Mouse (Mus musculus): ENCODE data around the gene Cacnb1.

Gene Cacnb1

DNA sequence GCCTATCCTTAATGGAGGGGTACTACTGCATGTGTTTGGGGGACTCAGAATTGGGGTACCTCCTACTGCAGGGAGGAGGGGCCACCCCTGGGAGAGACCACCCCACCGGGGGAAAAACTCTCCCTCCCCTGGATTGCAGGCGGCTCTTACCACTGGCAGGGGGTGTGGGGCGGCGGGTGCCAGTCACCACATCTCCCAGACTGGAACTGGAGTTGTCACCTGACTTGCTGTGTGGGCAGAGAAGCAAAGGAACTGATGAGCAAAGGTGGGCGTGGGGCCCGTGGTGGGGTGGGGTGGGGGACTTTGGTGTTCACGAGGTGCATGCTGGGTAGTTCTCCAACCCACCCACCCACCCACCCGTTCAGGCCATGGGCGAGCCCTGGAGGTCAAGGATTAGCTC is 11.1 kb downstream of the Cacnb1 start:
- no peak for DNase-seq (ENCODE audit: low spot score in 2 of 2)

DNA sequence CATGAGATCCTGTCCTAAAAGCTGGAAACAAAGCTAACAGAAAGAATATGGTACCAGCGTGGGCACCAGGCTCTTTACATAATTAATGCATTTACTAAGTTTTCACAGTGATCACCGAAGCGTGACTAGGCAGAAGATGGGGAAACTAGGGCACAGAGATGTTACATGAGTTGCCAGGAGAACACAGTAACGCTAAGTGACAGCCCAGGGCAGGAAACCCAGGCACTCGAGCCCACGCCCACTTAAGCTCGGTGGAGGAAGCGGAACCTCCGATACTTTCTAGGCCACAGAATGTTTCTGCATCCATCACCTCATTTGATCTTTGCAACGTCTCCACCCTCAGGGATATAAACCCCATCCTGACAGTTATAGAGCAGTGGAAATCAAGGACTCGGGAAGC is 14.7 kb downstream of the Cacnb1 start:
- no peak for DNase-seq (ENCODE audit: low spot score in 2 of 2)

DNA sequence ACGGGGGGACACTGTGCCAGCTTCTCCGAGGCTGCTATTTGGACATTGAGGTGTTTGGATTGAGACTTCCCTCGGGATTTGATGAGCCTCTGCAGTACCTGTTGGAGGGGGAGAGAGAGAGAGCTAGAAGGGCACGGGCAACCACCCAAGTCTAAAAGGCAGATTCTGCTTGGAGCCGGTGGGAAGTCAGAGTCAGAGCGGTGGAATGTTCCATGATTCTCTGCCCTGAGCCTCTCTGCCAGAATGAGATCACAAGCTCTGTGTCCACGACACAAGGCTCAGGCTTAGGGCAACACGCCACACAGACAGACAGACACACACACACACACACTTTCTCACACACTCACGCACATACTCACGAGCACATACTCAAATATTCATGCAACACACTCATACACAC is 17.1 kb downstream of the Cacnb1 start:
- DNase-seq (ENCODE audit: low spot score in 2 of 2), result no peak

DNA sequence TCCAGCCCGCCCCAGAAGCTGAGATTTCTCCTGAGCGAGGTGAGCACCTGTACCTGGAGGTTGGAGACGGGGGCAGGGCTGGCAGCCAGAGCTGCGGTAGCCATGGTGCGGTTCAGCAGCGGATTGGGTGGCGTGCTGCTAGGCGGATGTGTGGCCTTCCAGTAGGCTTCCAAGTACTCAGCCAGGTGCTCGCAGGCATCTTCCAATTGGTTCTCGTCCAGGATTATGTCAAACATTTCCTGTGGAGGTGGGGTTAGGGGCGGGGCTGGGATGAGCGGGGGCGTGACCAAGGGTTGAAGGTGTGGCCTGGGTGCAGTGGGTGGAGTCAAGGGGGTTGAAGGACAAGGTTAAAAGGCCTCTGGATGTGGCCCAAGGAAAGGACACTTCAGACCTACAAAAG is 17.8 kb downstream of the Cacnb1 start:
- no peak for DNase-seq (ENCODE audit: low spot score in 2 of 2)

DNA sequence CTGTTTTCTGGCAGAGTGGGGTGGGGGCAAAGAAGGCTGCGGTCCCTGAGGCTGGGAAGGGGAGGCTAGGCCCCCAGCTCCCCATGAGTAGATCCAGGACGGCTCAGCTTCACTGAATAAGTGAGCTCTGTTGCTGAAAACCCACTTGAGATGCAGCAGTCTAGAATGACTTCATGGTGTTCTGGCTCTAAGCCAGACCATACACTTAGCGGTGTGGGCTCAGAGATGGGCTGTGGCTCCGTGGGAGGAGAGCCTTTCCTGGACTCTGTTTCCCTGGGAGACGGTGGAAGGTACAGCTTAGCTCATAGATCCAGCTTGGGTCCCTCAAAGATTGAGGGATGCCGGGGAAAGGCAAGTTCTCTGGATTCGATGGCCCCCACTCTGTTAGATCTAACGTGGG is 18.7 kb downstream of the Cacnb1 start:
- DNase-seq (ENCODE audit: low spot score in 2 of 2), result no peak

DNA sequence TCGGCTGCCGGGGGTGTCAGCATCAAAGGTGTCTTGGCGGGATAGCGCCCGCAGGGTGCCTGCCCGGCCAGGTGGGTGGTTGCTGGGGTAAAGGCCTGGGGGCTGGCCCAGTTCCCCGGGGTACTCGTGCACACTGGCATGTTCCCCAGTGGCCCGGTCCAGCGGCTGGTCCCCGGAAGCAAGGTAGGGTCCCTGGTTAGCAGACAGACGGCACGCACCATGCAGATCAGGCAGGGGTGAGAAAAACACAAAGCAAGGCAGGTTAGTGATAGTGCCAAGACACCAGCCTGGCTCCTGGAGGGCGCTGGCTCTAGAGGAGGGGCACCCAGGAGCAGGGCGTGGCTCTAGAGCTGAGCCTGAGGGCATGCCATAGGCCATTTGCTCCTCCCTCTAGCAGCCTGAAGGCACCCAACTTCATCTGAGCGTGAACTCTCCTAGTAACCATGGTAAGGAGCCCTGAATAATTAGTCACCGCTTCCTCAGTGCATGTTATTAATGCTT is 19.6 kb downstream of the Cacnb1 start:
- DNase-seq (ENCODE audit: low spot score in 2 of 2), result peak; percentile 52 to 75

DNA sequence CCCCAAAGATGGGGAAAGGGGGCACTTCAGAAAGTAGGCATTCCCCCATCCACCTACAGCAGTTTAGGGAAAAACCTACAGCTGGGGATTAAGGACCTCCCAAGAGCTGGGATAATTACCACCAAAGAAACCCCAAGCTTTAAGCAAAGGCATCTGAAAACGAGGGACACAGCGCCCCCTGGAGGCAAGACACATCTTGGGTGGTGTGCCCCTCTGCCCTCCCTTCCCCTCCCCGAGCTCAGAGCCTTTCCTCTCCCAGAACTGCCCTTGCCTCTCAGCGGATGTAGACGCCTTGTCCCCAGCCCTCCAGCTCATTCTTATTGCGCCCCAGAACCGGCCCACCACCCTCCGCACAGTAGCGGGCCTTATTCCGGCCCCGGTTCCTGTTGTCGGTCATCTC is 20.2 kb downstream of the Cacnb1 start:
- DNase-seq (ENCODE audit: low spot score in 2 of 2), result peak; percentile 87 to 97

DNA sequence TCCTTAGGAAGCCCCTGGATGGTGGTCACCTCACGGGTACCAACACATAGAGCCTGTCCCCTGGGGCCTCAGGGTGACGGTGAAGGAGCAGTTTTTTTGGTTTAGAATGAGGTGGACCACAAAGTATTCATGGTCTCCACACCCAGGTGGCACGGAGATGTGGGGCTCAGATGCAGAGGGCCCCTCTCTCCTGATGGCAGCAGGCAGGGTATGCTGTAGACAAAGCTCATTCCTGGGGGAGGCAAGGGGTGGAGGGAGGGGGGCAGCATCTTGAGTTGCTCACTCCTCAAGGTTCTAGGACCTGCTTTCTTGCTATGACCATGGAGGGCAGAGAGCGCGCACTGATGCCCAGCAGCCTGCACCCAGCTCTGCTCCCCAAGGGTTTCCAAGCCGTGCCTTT is 20.8 kb downstream of the Cacnb1 start:
- DNase-seq (ENCODE audit: low spot score in 2 of 2), result no peak

DNA sequence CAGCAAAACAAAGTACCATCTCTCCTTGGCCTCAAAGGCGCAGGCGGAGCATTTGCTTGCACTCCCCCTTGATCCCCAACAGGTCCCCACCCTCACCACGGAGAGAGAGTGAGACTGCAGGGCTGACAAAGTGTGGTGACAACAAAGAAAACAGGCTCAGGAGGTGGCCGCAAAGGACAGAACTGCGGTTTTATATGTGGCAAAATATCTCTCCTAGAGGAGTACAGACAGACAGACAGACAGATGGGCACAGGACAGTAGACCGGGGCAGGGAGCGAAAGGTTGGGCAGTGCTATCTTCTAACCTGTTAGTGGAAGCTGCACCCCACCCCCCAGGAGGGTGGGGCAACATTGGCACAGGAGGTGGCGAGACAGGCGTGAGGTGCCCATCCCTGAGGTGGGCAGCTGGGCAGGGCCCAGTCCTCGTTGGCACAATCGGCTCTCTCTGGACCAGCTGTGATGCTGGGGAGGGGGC is 21.4 kb downstream of the Cacnb1 start:
- peak; percentile 47 to 71 for DNase-seq (ENCODE audit: low spot score in 2 of 2)

DNA sequence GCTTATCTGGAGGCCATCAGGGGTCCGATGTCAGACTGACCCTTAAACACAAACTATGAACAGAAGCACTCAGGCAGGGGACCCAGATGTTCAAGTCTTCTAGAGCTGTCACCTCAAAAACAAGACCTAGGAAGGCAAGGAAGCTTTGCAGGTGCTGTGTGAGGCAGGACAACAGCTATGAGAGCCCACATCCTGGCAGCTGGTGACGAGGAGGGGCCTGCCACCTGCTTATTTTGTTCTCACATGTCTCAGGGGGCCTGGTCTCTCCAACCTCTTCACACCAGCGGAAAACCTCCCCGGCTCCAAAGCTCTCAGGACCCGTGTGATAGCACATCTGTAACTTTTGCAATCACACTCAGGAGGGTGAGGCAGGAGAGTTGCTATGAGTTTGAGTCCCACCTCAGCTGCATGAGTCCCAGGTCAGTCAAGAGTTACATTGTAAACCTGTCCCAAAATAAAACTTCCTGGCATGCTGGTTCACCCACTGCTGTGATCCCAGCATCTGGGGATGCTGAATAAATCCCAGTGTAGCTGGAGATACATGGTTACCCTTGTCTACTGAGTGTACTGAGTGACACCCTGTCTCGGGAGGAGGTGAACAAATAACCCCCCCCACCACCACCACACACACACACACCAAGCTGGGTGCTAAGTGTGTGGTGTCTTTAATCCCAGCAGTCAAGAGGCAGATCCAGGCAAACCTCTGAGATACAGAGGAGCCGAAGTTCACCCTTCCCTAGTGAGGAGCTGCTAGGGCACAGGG is 22.3 kb downstream of the Cacnb1 start:
- DNase-seq (ENCODE audit: low spot score in 2 of 2), result peak; percentile 59 to 74

DNA sequence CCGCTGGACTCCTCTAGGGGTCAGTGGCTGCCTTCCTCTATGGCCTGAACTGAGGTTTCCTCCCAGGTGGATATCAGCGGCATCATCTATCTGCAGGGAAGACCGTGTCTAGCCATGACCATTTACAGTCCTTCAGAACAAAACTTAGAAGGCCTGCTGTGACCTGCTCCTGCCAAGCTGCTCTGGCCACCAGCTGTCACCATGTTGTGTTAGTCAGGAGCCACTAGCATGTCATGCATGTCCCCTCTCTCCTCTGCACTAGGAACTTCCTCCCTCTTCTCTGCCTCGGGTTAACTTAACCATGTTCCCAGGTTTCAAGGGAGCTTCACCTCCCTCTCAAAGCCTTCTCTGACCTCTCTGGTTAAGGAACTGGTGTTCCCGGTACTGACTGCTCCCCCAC is 23.1 kb downstream of the Cacnb1 start:
- no peak for DNase-seq (ENCODE audit: low spot score in 2 of 2)

DNA sequence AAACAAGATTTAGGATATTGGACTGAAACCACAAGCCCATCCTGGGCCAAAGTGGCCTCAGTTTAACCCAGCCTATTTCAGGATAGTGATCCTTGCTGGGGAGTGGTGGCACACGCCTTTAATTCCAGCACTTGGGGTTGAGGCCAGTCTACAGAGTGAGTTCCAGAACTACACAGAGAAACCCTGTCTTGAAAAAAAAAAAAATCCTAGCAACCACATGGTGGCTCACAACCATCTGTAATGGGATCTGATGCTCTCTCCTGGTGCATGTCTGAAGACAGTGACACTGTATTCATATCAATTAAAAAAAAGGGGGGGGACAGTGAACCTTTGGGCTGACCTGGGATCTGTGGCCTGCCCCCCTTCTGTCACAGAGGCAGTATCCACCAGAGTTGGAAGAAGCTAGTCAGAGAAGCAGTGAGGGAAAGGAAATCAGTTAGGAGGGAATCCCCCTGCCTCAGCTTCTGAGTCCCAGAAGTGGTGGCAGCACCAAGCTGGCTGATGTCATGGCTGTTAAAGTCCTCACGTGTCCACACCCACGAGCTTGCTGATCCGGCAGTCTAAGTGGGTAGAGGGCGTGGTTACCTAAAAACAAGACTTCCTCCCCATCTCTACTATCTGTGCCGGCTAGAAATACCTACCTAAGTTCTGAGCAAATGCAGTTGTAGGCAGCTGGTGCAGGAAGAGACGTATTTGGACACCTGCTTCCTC is 23.8 kb downstream of the Cacnb1 start:
- peak in 1 of 2 experiments; percentile 45 for DNase-seq (ENCODE audit: low spot score in 2 of 2)

DNA sequence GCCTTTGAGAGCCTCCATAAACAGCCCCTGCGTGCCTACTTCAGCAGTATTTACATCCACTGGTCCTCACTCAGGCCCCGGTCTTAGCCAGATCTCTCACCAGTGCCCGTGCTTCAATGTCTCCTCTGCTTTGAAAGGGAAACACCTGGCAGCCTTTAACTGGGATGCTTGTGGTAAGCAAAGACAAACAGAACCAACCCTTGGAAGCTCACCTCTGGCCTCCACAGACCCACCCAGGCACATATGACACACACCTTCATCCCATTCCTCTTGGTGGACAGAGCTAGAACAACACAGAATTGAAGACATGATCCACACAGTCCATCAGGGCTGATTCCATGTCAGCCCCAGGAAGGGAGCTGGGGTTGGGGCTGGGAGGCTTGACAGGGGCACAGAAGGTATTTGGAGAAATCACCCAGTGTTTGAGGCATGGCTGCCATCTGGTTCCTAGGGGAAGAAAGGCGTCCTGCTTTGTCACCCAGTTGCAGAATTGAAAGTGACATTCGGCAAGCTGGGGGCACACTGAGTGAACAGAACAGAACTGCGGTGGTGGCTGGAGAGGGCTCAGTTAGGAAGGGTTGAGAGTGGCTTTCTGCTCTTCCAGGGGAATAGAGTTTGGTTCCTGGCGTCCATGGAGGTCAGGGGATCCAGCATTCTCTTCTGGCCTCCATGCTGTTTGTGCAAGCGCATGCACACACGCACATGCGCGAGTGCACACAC is 24.6 kb downstream of the Cacnb1 start:
- no peak for DNase-seq (ENCODE audit: low spot score in 2 of 2)

DNA sequence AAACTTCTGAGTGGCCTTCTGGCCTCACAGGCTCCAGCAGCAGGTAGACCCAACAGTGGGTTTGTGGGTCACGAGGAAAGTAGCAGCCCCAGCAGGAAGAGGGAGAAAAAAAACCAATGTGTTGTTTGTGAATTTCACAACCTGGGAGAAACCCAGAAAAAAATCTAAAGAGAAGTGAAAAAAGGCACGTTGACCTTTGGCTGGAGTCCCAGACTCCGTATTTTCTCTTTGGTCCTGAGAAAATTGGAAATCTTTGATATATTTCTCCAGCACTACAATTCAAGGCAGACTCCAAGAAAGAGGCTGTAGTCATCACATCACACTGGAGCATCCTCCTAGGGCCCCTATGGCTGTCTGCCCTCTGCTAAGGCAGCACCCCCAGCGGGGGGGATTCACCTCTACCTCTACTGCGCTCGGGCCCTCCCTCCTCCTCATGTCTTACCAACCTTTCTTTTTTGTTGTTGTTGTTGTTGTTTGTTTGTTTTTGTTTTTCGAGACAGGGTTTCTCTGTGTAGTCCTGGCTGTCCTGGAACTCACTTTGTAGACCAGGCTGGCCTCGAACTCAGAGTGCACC is 25.4 kb downstream of the Cacnb1 start:
- no peak for DNase-seq (ENCODE audit: low spot score in 2 of 2)

DNA sequence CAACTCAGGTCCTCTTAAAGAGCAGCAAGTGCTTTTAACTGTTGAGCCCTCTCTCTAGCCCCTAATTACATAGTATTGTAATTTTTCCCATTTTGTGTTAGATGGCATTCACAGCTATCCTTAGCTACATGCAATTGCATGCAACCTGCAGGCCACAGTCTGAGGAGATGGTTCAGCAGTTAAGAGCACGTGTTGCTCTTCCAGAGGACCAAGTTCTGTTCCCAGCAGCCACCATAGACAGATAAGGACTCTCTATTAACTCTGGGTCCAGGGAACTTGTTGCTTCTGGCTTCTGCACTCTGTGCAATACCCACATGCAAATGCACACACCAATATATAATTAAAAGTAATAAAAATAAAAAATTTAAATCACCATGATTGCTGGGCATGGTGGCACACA is 26.1 kb downstream of the Cacnb1 start:
- no peak for DNase-seq (ENCODE audit: low spot score in 2 of 2)

DNA sequence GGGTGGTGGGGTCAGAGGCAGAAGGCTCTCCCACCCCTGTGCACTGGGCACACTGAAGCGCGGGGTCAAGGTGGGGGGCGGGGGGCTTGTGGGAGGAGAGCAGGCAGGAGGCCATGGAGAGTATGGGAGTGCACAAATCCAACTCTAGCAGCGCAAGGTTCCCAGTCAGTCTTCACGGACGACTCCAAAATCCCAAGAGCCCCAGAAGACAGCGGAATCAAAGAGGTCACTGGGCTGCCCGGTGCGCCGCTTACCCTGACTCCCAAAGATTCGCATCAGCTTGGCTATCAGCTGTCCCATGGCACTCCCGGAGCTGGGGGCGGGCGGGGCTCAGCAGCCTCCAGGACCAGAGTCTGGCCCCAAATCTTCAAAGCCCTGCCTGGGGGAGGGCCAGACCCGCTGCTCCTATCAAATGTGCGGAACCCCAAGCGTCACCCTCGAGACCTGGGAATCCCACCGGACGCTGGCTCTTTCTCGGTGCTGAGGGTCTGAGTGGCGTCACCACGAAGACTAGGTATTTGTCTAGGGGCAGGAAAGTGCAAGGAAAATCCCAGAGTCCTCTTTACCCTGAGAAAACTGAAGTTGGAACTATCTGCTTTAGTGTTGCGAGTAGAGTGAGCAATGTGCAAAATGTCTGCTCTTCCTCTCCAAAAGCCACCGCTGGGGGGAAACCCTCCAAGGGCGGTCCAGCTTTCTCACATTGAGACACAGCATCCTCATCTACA is 27.1 kb downstream of the Cacnb1 start, which contains the start of gene Arl5c:
Arl5c (minus strand) TSS at position 618 of the 725 bp plus-strand sequence.
- DNase-seq (ENCODE audit: low spot score in 2 of 2), result peak; percentile 61 to 78

DNA sequence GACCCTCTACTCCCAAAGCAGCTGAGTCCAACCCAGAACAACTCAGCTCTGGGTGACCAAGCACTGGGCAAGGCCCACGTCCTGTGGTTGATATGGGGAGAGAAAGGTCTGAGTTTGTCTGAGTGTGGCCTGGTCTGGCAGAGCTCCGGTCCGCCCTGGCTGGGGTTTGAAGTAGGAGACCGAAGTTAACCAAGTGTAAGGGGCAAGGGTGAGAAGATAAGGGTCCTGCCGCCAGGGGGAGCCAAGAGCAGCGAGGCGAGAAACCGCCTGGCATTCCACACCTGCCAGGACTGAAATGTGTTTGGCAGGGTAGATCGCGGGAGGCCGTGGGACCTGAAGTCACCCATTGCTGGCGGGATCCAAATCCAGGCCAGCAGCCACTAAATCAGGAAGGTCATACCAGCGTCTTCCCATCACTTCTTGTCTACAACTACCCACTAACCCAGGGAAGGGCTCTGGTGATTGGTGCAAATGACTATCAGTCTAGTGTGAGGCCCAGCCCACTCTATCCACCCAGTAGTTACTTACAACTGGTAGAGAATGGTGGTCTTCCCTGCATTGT is 28.2 kb downstream of the Cacnb1 start:
- peak; percentile 86 to 96 for DNase-seq (ENCODE audit: low spot score in 2 of 2)

DNA sequence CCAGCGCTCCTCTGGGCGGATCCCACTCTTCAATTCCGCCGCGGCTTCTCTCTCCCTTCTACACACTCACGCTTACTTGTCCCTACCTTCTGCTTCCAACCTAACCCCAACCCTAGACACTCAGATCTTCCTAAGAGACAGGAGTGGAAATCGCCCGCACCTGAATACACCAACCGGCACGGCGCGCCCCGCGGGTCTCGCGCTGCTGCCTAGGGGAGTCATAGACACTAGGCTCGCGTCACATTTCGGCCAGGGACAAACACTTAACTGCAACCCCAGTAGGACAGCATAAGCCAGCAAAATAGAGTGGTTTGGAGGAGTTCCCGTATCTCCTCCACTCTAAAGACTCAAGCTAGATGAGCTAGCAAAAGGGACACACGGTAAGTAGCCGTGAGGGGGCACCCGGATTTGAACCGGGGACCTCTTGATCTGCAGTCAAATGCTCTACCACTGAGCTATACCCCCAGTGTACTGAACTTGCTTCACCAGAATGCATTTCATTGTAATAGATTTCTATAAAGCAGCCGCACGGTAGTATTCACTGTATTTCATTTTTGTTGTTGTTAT is 34.2 kb downstream of the Cacnb1 start:
- DNase-seq (ENCODE audit: low spot score in 2 of 2), result peak; percentile 89 to 94

DNA sequence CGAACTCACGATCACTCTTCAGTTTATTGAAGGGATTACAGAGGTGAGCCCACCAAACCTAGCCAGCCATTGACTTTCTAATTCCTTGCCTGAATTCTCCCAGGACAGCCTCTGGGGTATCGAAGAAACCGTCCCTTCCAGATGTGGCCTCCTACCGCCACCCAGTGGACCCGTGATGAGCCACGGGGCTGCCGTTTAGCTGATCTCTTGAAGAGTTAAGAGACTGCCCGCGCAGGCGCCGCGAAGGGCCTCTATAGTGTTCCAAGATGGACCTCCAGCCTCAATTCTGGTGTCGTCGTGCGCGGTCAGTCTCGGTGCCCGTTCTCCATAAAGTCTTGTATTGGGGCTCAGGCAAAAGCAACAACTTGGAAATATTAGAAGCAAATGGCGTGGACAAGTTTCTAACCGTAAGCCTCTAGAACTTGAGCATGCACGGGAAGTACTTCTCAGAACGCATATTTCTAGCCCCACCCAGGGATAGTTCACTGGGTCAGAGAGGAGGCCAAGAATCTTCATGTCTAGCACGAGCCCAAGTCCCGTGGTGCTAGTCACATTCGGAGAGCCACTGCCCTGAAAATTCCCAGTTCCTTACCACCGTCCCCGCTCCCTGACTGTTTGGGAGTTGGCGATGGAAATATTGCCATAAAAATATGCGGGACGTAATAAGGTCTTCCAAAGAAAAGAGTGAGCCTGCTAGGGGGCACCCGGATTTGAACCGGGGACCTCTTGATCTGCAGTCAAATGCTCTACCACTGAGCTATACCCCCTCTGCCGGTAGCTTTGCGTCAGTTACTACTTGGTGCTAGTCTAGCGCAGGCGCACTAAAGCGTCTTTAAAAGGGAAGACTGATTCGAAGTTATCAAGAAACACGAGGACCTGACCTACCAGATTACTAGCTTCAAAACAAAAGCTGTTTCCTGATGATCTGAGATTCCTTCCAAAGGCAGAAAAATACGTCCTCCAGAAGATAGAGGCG is 35.0 kb downstream of the Cacnb1 start:
- DNase-seq (ENCODE audit: low spot score in 2 of 2), result peak; percentile 93 to 98
